Mouse (Mus musculus): ENCODE measurements around the gene Lrrd1. TPM values are rescaled to one million over a fixed set of nuclear protein-coding genes. Genes with fewer than 3 reads are reported as not detected.
"Not testable (repeated sequence)": the region's sequence is repeated elsewhere in the genome, so short reads cannot be mapped to it uniquely, and the experiment has no call there.

Lrrd1 gene
- 0.04 TPM in 1 of 2 replicates, not detected in the other for total RNA-seq (2012; rRNA removed)
- under 1 TPM in 1 of 2 experiments, not detected in 1; 0.11 TPM for polyA plus RNA-seq (2012; ENCODE audit: insufficient read depth in 1 of 2, insufficient read length in 2 of 2, low read depth in 1 of 2, low replicate concordance in 2 of 2, missing spikeins in 1 of 2)

- Histone ChIP-seq H3K79me2 (ENCODE audit: control insufficient read depth, insufficient read depth, low read length, poor library complexity) (no peaks in the 10 kb centered on the region), H3K4me3 (ENCODE audit: control insufficient read depth in 1 of 2, insufficient read depth in 1 of 2, low read depth in 2 of 2, low read length in 2 of 2) (no peak within 1 kb of the TSS), H3K36me3 (ENCODE audit: control insufficient read depth in 1 of 2, insufficient read depth in 2 of 2, low read length in 2 of 2) (peaks cover 0 to 8% of the 10 kb centered on the region in 2 experiments; a peak in 2 of 4 replicates), H3K27ac (ENCODE audit: control insufficient read depth, low read depth, low read length) (no peak within 1 kb of the TSS), H3K4me1 (ENCODE audit: control insufficient read depth in 1 of 2, insufficient read depth in 2 of 2, low read length in 2 of 2) (no peaks in the 10 kb centered on the region), H3K9ac (ENCODE audit: control insufficient read depth, low read depth, low read length, poor library complexity, severe bottlenecking) (no peak within 1 kb of the TSS), H3K27me3 (ENCODE audit: control insufficient read depth in 1 of 2, insufficient read depth in 2 of 2, low read length in 2 of 2) (no peaks in the 10 kb centered on the region), H3K9me3 (replicated peaks; ENCODE audit: insufficient read depth, low read length) (no peaks in the 10 kb centered on the region)
- TF ChIP-seq RCOR1 (IDR thresholded peaks at IDR 0.05; ENCODE audit: low read depth, low read length), result no peak
- TF ChIP-seq JUND (IDR thresholded peaks at IDR 0.05; ENCODE audit: low read depth, low read length), result no peak
- no peak for TF ChIP-seq TCF12 (IDR thresholded peaks at IDR 0.05; ENCODE audit: low read depth, low read length)
- no peak for TF ChIP-seq SIN3A (IDR thresholded peaks at IDR 0.05; ENCODE audit: low read length)
- TF ChIP-seq CHD1 (IDR thresholded peaks at IDR 0.05; ENCODE audit: low read depth, low read length), result no peak
- no peak for TF ChIP-seq E2F4 (IDR thresholded peaks at IDR 0.05; ENCODE audit: borderline replicate concordance, low read depth, low read length)
- no peak for TF ChIP-seq MAZ (IDR thresholded peaks at IDR 0.05; ENCODE audit: low read depth, low read length)
- no peak for TF ChIP-seq ZC3H11A (IDR thresholded peaks at IDR 0.05; ENCODE audit: low read depth, low read length)
- no peak for TF ChIP-seq ZNF384 (IDR thresholded peaks at IDR 0.05; ENCODE audit: low read depth, low read length)
- no peak for TF ChIP-seq MAFK (IDR thresholded peaks at IDR 0.05; ENCODE audit: borderline replicate concordance, low read depth, low read length)
- no peak for TF ChIP-seq TAL1 (IDR thresholded peaks at IDR 0.05; ENCODE audit: low read length)
- no peak for TF ChIP-seq UBTF (IDR thresholded peaks at IDR 0.05; ENCODE audit: borderline replicate concordance, insufficient read depth, low read depth, low read length)
- no peak for TF ChIP-seq POLR2AphosphoS2 (IDR thresholded peaks at IDR 0.05; ENCODE audit: low read length)
- TF ChIP-seq CTCF (IDR thresholded peaks at IDR 0.05 in 2 of 3, conservative IDR thresholded peaks at IDR 0.05 in 1 of 3; ENCODE audit: control insufficient read depth in 1 of 3, insufficient read depth in 1 of 3, low read depth in 2 of 3, low read length in 3 of 3, poor library complexity in 1 of 3, severe bottlenecking in 1 of 3), result no peak
- no peak for TF ChIP-seq CHD2 (IDR thresholded peaks at IDR 0.05; ENCODE audit: low read length)
- TF ChIP-seq NELFE (IDR thresholded peaks at IDR 0.05; ENCODE audit: low read depth, low read length), result no peak
- DNase-seq (ENCODE audit: low read depth, low spot score), result no peak
Measured at GRCm38 (mm10) chr5:3845026-3845425, at the start of gene Lrrd1. Gene Lrrd1, plus strand, starts transcription at chr5:3845173.

GRCm38 (mm10) chr5:3797101-3797500 is 47.9 kb upstream of the Lrrd1 start:
- not testable (repeated sequence) for DNase-seq (ENCODE audit: low read depth, low spot score)

DNA sequence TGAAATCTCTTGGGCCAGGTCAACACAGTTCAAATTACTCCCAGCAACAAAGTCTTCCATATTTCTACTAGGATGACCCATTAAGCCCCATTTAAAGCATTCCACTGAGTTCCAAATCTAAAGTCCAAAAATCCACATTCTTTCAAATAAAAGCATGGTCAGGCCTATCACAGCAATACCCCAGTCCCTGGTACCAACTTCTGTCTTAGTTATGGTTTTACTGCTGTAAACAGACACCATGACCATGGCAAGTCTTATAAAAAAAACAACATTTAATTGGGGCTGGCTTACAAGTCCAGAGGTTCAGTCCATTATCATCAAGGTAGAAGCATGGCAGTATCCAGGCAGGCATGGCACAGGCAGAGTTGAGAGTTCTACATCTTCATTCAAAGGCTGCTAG is 46.3 kb upstream of the Lrrd1 start:
- peaks cover 56% of the 10 kb centered on the region for H3K79me2 ChIP-seq (ENCODE audit: control insufficient read depth, insufficient read depth, low read length, poor library complexity)
- peaks cover 4 to 33% of the 10 kb centered on the region in 2 experiments; a peak in 3 of 4 replicates for H3K36me3 ChIP-seq (ENCODE audit: control insufficient read depth in 1 of 2, insufficient read depth in 2 of 2, low read length in 2 of 2)
- peaks cover 9 to 10% of the 10 kb centered on the region in 2 experiments for H3K4me1 ChIP-seq (ENCODE audit: control insufficient read depth in 1 of 2, insufficient read depth in 2 of 2, low read length in 2 of 2)
- not testable (repeated sequence) for H3K9ac ChIP-seq (ENCODE audit: control insufficient read depth, low read depth, low read length, poor library complexity, severe bottlenecking); DNase-seq (ENCODE audit: low read depth, low spot score); H3K27me3 ChIP-seq (ENCODE audit: control insufficient read depth in 1 of 2, insufficient read depth in 2 of 2, low read length in 2 of 2); H3K27ac ChIP-seq (ENCODE audit: control insufficient read depth, low read depth, low read length); H3K9me3 ChIP-seq (replicated peaks; ENCODE audit: insufficient read depth, low read length); H3K4me3 ChIP-seq (ENCODE audit: control insufficient read depth in 1 of 2, insufficient read depth in 1 of 2, low read depth in 2 of 2, low read length in 2 of 2)

More at GRCm38 (mm10) chr5:3797101-3797500, 47.9 kb upstream of the Lrrd1 start:
- H3K27ac ChIP-seq (ENCODE audit: control insufficient read depth, low read depth, low read length); H3K4me3 ChIP-seq (ENCODE audit: control insufficient read depth in 1 of 2, insufficient read depth in 1 of 2, low read depth in 2 of 2, low read length in 2 of 2); H3K9me3 ChIP-seq (replicated peaks; ENCODE audit: insufficient read depth, low read length); H3K27me3 ChIP-seq (ENCODE audit: control insufficient read depth in 1 of 2, insufficient read depth in 2 of 2, low read length in 2 of 2); H3K9ac ChIP-seq (ENCODE audit: control insufficient read depth, low read depth, low read length, poor library complexity, severe bottlenecking): not testable (repeated sequence)
- Histone ChIP-seq H3K79me2 (ENCODE audit: control insufficient read depth, insufficient read depth, low read length, poor library complexity) (peaks cover 45% of the 10 kb centered on the region), H3K36me3 (ENCODE audit: control insufficient read depth in 1 of 2, insufficient read depth in 2 of 2, low read length in 2 of 2) (peaks cover 4 to 38% of the 10 kb centered on the region in 2 experiments; a peak in 3 of 4 replicates), H3K4me1 (ENCODE audit: control insufficient read depth in 1 of 2, insufficient read depth in 2 of 2, low read length in 2 of 2) (peaks cover 10 to 12% of the 10 kb centered on the region in 2 experiments)
